Mouse (Mus musculus) hindbrain, embryonic 11.5 days (tissue): ENCODE measurements around the gene Ptbp3. TPM values are rescaled to one million over a fixed set of nuclear protein-coding genes. Genes with fewer than 3 reads are reported as not detected.
"Not testable (repeated sequence)": the region's sequence is repeated elsewhere in the genome, so short reads cannot be mapped to it uniquely, and the experiment has no call there.

ENCODE experiments used
- ATAC-seq: fragments of 200-750 bp; cut with Nextera tagmentation; 2 replicates; pipeline ENCODE4 v1.8.0; 2017; ENCODE audit warnings: mild to moderate bottlenecking, moderate TSS enrichment, moderate library complexity; ENCODE audit not compliant: low FRiP score
- DNase-seq: peaks from one replicate; pipeline ENCODE4 v3.0.0-alpha.2; 2015; ENCODE audit warnings: low spot score
- H3K27ac ChIP-seq: fragments of 300-500 bp; sonication (generic); 2 replicates; pipeline ENCODE4 v1.5.1; 2014; ENCODE audit warnings: mild to moderate bottlenecking, low read depth, low read length
- H3K27me3 ChIP-seq: fragments of 300-500 bp; sonication (generic); 2 replicates; pipeline ENCODE4 v1.6.1; 2014; ENCODE audit warnings: mild to moderate bottlenecking, low read length, moderate library complexity, mixed read lengths; ENCODE audit not compliant: control insufficient read depth, insufficient read depth
- H3K36me3 ChIP-seq: fragments of 300-500 bp; sonication (generic); 2 replicates; pipeline ENCODE4 v1.6.1; 2014; ENCODE audit warnings: mild to moderate bottlenecking, low read length, moderate library complexity, mixed read lengths; ENCODE audit not compliant: control insufficient read depth, insufficient read depth
- H3K4me1 ChIP-seq: fragments of 300-500 bp; sonication (generic); replicated peaks from 2 replicates; pipeline ENCODE4 v1.6.1; 2014; ENCODE audit warnings: low read length, mixed read lengths; ENCODE audit not compliant: control insufficient read depth, insufficient read depth
- H3K4me2 ChIP-seq: fragments of 300-500 bp; sonication (generic); replicated peaks from 2 replicates; pipeline ENCODE4 v1.6.1; 2014; ENCODE audit warnings: mild to moderate bottlenecking, low read depth, low read length
- H3K4me3 ChIP-seq: fragments of 300-500 bp; sonication (generic); 2 replicates; pipeline ENCODE4 v1.5.1; 2014; ENCODE audit warnings: low read depth, low read length
- H3K9ac ChIP-seq: fragments of 300-500 bp; sonication (generic); 2 replicates; pipeline ENCODE4 v1.6.1; 2014; ENCODE audit warnings: low read depth, low read length
- H3K9me3 ChIP-seq: fragments of 300-500 bp; sonication (generic); 2 replicates; pipeline ENCODE4 v1.6.1; 2016; ENCODE audit warnings: low read length; ENCODE audit not compliant: control insufficient read depth
- WGBS: fragments of 180-500 bp; shearing (Covaris S2); extraction: QIAGEN DNeasy Blood & Tissue Kit; methylation state at CpG from one replicate; pipeline ENCODE4 v1.1.7; 2014; 5-methylcytosine and 5-hydroxymethylcytosine counted together
- polyA plus RNA-seq: library from polyadenylated mRNA; unstranded; fragments of >200 nt; fragmentation: Nextera tagmentation; extraction: Ambion mirVana; gene quantifications from 2 replicates; pipeline ENCODE4 v1.2.1, GENCODE M21; 2014

The Ptbp3 gene
- polyA plus RNA-seq, 1 experiment from 2014 or later: 40.2 TPM

- no peaks in the 10 kb centered on the region for H3K36me3 ChIP-seq
- no peak overlapping the region for H3K4me2 ChIP-seq
- H3K9ac ChIP-seq: no peak overlapping the region
- no peak overlapping the region for H3K4me3 ChIP-seq
- H3K27me3 ChIP-seq: no peaks in the 10 kb centered on the region
- 91% methylated on average over 6 of the region's 6 CpGs for WGBS
- H3K4me1 ChIP-seq: no peaks in the 10 kb centered on the region
- DNase-seq (no peak), ATAC-seq (no peak)
- H3K27ac ChIP-seq: no peak overlapping the region
- H3K9me3 ChIP-seq: no peaks in the 10 kb centered on the region
Measured at GRCm38 (mm10) chr4:59560141-59560540, 11.0 kb upstream of the Ptbp3 start.

GRCm38 (mm10) chr4:59558096-59558720, 9.0 kb upstream of the Ptbp3 start:
- H3K27me3 ChIP-seq: no peaks in the 10 kb centered on the region

GRCm38 (mm10) chr4:59557343-59557742, 8.2 kb upstream of the Ptbp3 start:
- WGBS: 96% methylated on average over 4 of the region's 4 CpGs
- DNase-seq, H3K4me2 ChIP-seq, H3K27me3 ChIP-seq, H3K4me3 ChIP-seq, ATAC-seq, H3K4me1 ChIP-seq, H3K9ac ChIP-seq, H3K36me3 ChIP-seq, H3K9me3 ChIP-seq, H3K27ac ChIP-seq: not testable (repeated sequence)

More at GRCm38 (mm10) chr4:59558096-59558720, 9.0 kb upstream of the Ptbp3 start:
- Histone ChIP-seq H3K9ac (no peak overlapping the region), H3K4me1 (no peaks in the 10 kb centered on the region), H3K9me3 (no peaks in the 10 kb centered on the region), H3K36me3 (no peaks in the 10 kb centered on the region), H3K4me3 (no peak overlapping the region), H3K4me2 (no peak overlapping the region), H3K27ac (no peak overlapping the region)
- ATAC-seq (no peak), DNase-seq (no peak)
- 75% methylated on average over 6 of the region's 6 CpGs for WGBS

- ATAC-seq: no peak
- Histone ChIP-seq H3K9me3 (no peaks in the 10 kb centered on the region), H3K27me3 (no peaks in the 10 kb centered on the region), H3K4me1 (no peaks in the 10 kb centered on the region), H3K4me2 (no peak overlapping the region), H3K4me3 (no peak overlapping the region), H3K36me3 (no peaks in the 10 kb centered on the region), H3K9ac (no peak overlapping the region), H3K27ac (no peak overlapping the region)
- DNase-seq: no peak
Measured at GRCm38 (mm10) chr4:59555177-59555576, 6.0 kb upstream of the Ptbp3 start.

GRCm38 (mm10) chr4:59553576-59553975, 4.4 kb upstream of the Ptbp3 start:
- no peak overlapping the region for H3K4me3 ChIP-seq
- no peaks in the 10 kb centered on the region for H3K36me3 ChIP-seq
- ATAC-seq (no peak), DNase-seq (no peak)
- 78% methylated on average over 3 of the region's 3 CpGs for WGBS
- H3K4me2 ChIP-seq: no peak overlapping the region
- H3K9ac ChIP-seq: no peak overlapping the region
- H3K27me3 ChIP-seq: no peaks in the 10 kb centered on the region
- H3K27ac ChIP-seq: no peak overlapping the region
- H3K4me1 ChIP-seq: no peaks in the 10 kb centered on the region
- H3K9me3 ChIP-seq: no peaks in the 10 kb centered on the region

- no peak overlapping the region for H3K27ac ChIP-seq
- DNase-seq (no peak), ATAC-seq (no peak)
- H3K36me3 ChIP-seq: no peaks in the 10 kb centered on the region
- H3K9me3 ChIP-seq: no peaks in the 10 kb centered on the region
- H3K9ac ChIP-seq: no peak overlapping the region
- no peaks in the 10 kb centered on the region for H3K27me3 ChIP-seq
- no peaks in the 10 kb centered on the region for H3K4me1 ChIP-seq
- H3K4me3 ChIP-seq: no peak overlapping the region
- 91% methylated on average over 5 of the region's 5 CpGs for WGBS
- no peak overlapping the region for H3K4me2 ChIP-seq
Measured at GRCm38 (mm10) chr4:59552835-59553234, 3.7 kb upstream of the Ptbp3 start.

- DNase-seq: no peak
Measured at GRCm38 (mm10) chr4:59551901-59552300, 2.7 kb upstream of the Ptbp3 start.

GRCm38 (mm10) chr4:59549977-59550560, 905 bp upstream of the Ptbp3 start:
- H3K4me1 ChIP-seq: no peaks in the 10 kb centered on the region
- peak overlapping the region; percentile 84 for H3K4me3 ChIP-seq
- no peaks in the 10 kb centered on the region for H3K36me3 ChIP-seq
- peak overlapping the region; percentile 66 for H3K9ac ChIP-seq
- H3K4me2 ChIP-seq: peak overlapping the region; percentile 66
- no peak for DNase-seq
- H3K27ac ChIP-seq: peak overlapping the region; percentile 48; the same call in 1 of the 2 replicates
- no peak for ATAC-seq
- 19% methylated on average over 11 of the region's 11 CpGs for WGBS
- H3K27me3 ChIP-seq: no peaks in the 10 kb centered on the region
- no peaks in the 10 kb centered on the region for H3K9me3 ChIP-seq

More at GRCm38 (mm10) chr4:59551901-59552300, 2.7 kb upstream of the Ptbp3 start:
- no peak overlapping the region for H3K9ac ChIP-seq
- H3K36me3 ChIP-seq: no peaks in the 10 kb centered on the region
- no peak for ATAC-seq
- no peak overlapping the region for H3K27ac ChIP-seq
- H3K4me1 ChIP-seq: no peaks in the 10 kb centered on the region
- H3K9me3 ChIP-seq: no peaks in the 10 kb centered on the region
- no peaks in the 10 kb centered on the region for H3K27me3 ChIP-seq
- no peak overlapping the region for H3K4me2 ChIP-seq
- no peak overlapping the region for H3K4me3 ChIP-seq
- 88% methylated on average over 1 of the region's 1 CpGs for WGBS

GRCm38 (mm10) chr4:59548560-59549174, 497 bp downstream of the Ptbp3 start:
- Histone ChIP-seq H3K36me3 (no peaks in the 10 kb centered on the region), H3K4me2 (peak overlapping the region; percentile 66), H3K4me1 (no peaks in the 10 kb centered on the region), H3K27me3 (no peaks in the 10 kb centered on the region), H3K4me3 (peak overlapping the region; percentile 84), H3K9ac (peak overlapping the region; percentile 79), H3K9me3 (no peaks in the 10 kb centered on the region), H3K27ac (peak overlapping the region; percentile 88)
- ATAC-seq: peak; percentile 87
- under 1% methylated on average over 75 of the region's 83 CpGs for WGBS
- peak; percentile 73 for DNase-seq
